Mouse (Mus musculus) hindbrain, postnatal 0 days (tissue): Measurements from ENCODE around the gene Ttf1. TPM values are rescaled to one million over a fixed set of nuclear protein-coding genes. Genes with fewer than 3 reads are reported as not detected.
"Not testable (repeated sequence)": the region's sequence is repeated elsewhere in the genome, so short reads cannot be mapped to it uniquely, and the experiment has no call there.

Experiments
- ATAC-seq: fragments of 200-750 bp; cut with Nextera tagmentation; 2 replicates; pipeline ENCODE4 v1.8.0; 2017; ENCODE audit warnings: mild to moderate bottlenecking, moderate TSS enrichment, moderate library complexity
- DNase-seq: peaks from one replicate; pipeline ENCODE4 v3.0.0-alpha.2; 2015; ENCODE audit warnings: low spot score
- H3K27ac ChIP-seq: fragments of 300-500 bp; sonication (generic); 2 replicates; pipeline ENCODE4 v1.5.1; 2014; ENCODE audit warnings: mild to moderate bottlenecking
- H3K27me3 ChIP-seq: fragments of 300-500 bp; sonication (generic); 2 replicates; pipeline ENCODE4 v1.6.1; 2014; ENCODE audit warnings: low read length, mixed read lengths; ENCODE audit not compliant: insufficient read depth
- H3K36me3 ChIP-seq: fragments of 300-500 bp; sonication (generic); 2 replicates; pipeline ENCODE4 v1.6.1; 2014; ENCODE audit warnings: low read length, mixed read lengths; ENCODE audit not compliant: insufficient read depth
- H3K4me1 ChIP-seq: fragments of 300-500 bp; sonication (generic); 2 replicates; pipeline ENCODE4 v1.6.1; 2014; ENCODE audit warnings: antibody characterized with exemption, low read length, mixed read lengths; ENCODE audit not compliant: insufficient read depth
- H3K4me2 ChIP-seq: fragments of 300-500 bp; sonication (generic); 2 replicates; pipeline ENCODE4 v1.6.1; 2014; ENCODE audit warnings: low read depth, mild to moderate bottlenecking, low read length, moderate library complexity, mixed read lengths
- H3K4me3 ChIP-seq: fragments of 300-500 bp; sonication (generic); 2 replicates; pipeline ENCODE4 v1.5.1; 2014; ENCODE audit warnings: low read length
- H3K9ac ChIP-seq: fragments of 300-500 bp; sonication (generic); replicated peaks from 2 replicates; pipeline ENCODE4 v1.6.1; 2014; ENCODE audit warnings: mild to moderate bottlenecking, low read length, moderate library complexity, mixed read lengths
- H3K9me3 ChIP-seq: fragments of 300-500 bp; sonication (generic); 2 replicates; pipeline ENCODE4 v1.6.1; 2016; ENCODE audit warnings: low read length, mixed read lengths
- CTCF ChIP-seq: IDR thresholded peaks from 2 replicates; pipeline ENCODE4 v1.5.1; 2016; ENCODE audit warnings: antibody characterized with exemption, control low read depth, low read depth
- WGBS: fragments of 180-500 bp; shearing (Covaris S2); extraction: QIAGEN DNeasy Blood & Tissue Kit; methylation state at CpG from one replicate; pipeline ENCODE4 v1.1.7; 2014; 5-methylcytosine and 5-hydroxymethylcytosine counted together
- polyA plus RNA-seq: library from polyadenylated mRNA; unstranded; fragments of >200 nt; fragmentation: Nextera tagmentation; extraction: Ambion mirVana; gene quantifications from 2 replicates; pipeline ENCODE4 v1.2.1, GENCODE M21; 2015
- total RNA-seq: library from RNA; depleted of rRNA; stranded (reverse); fragments of >200 nt; gene quantifications from 2 replicates; pipeline ENCODE4 v1.2.3, GENCODE M21; 2014

Ttf1 gene
- total and polyA plus RNA-seq, 2 experiments from 2014 or later, result 3.3 to 3.9 TPM

GRCm38 (mm10) chr2:29097465-29097864 lies 37.4 kb downstream of the Ttf1 start:
- H3K27ac ChIP-seq, result no peak overlapping the region
- no peaks in the 10 kb centered on the region for H3K9me3 ChIP-seq
- no peak overlapping the region for H3K4me2 ChIP-seq
- no peak overlapping the region for H3K9ac ChIP-seq
- H3K4me3 ChIP-seq, result no peak overlapping the region
- no peaks in the 10 kb centered on the region for H3K4me1 ChIP-seq
- DNase-seq (no peak), ATAC-seq (no peak)
- H3K36me3 ChIP-seq, result no peaks in the 10 kb centered on the region
- 87% methylated on average over 3 of the region's 3 CpGs for WGBS
- no peak for TF ChIP-seq CTCF
- no peaks in the 10 kb centered on the region for H3K27me3 ChIP-seq

- H3K4me3 ChIP-seq, H3K9me3 ChIP-seq, H3K27ac ChIP-seq, H3K36me3 ChIP-seq, H3K9ac ChIP-seq, DNase-seq, H3K27me3 ChIP-seq, H3K4me1 ChIP-seq, H3K4me2 ChIP-seq, ATAC-seq: not testable (repeated sequence)
- WGBS, result 100% methylated on average over 5 of the region's 5 CpGs
Measured at GRCm38 (mm10) chr2:29097955-29098354, 37.9 kb downstream of the Ttf1 start.

GRCm38 (mm10) chr2:29098786-29099185 lies 38.7 kb downstream of the Ttf1 start:
- no peaks in the 10 kb centered on the region for H3K9me3 ChIP-seq
- H3K36me3 ChIP-seq, result no peaks in the 10 kb centered on the region
- no peak for TF ChIP-seq CTCF
- H3K4me3 ChIP-seq, result no peak overlapping the region
- DNase-seq (no peak), ATAC-seq (no peak)
- H3K27ac ChIP-seq, result no peak overlapping the region
- 69% methylated on average over 8 of the region's 8 CpGs for WGBS
- H3K4me2 ChIP-seq, result no peak overlapping the region
- H3K27me3 ChIP-seq, result no peaks in the 10 kb centered on the region
- no peak overlapping the region for H3K9ac ChIP-seq
- H3K4me1 ChIP-seq, result no peaks in the 10 kb centered on the region

GRCm38 (mm10) chr2:29099646-29100045 lies 39.6 kb downstream of the Ttf1 start:
- 90% methylated on average over 14 of the region's 14 CpGs for WGBS
- no peaks in the 10 kb centered on the region for H3K9me3 ChIP-seq
- no peak overlapping the region for H3K4me3 ChIP-seq
- H3K27me3 ChIP-seq, result no peaks in the 10 kb centered on the region
- H3K4me1 ChIP-seq, result no peaks in the 10 kb centered on the region
- H3K27ac ChIP-seq, result no peak overlapping the region
- no peak for DNase-seq
- ATAC-seq, result no peak
- no peaks in the 10 kb centered on the region for H3K36me3 ChIP-seq
- H3K4me2 ChIP-seq, result no peak overlapping the region
- no peak for TF ChIP-seq CTCF
- no peak overlapping the region for H3K9ac ChIP-seq

GRCm38 (mm10) chr2:29100822-29101534 lies 40.9 kb downstream of the Ttf1 start:
- ATAC-seq (no peak), DNase-seq (no peak)
- no peak overlapping the region for H3K4me2 ChIP-seq
- 80% methylated on average over 7 of the region's 7 CpGs for WGBS
- H3K4me1 ChIP-seq, result no peaks in the 10 kb centered on the region
- no peak for TF ChIP-seq CTCF
- no peak overlapping the region for H3K9ac ChIP-seq
- no peak overlapping the region for H3K4me3 ChIP-seq
- no peaks in the 10 kb centered on the region for H3K27me3 ChIP-seq
- no peaks in the 10 kb centered on the region for H3K9me3 ChIP-seq
- H3K36me3 ChIP-seq, result no peaks in the 10 kb centered on the region
- no peak overlapping the region for H3K27ac ChIP-seq

- DNase-seq, H3K9ac ChIP-seq, H3K27ac ChIP-seq, H3K9me3 ChIP-seq, H3K4me1 ChIP-seq, H3K36me3 ChIP-seq, ATAC-seq, H3K27me3 ChIP-seq, H3K4me2 ChIP-seq, H3K4me3 ChIP-seq: not testable (repeated sequence)
- 87% methylated on average over 9 of the region's 10 CpGs for WGBS
Measured at GRCm38 (mm10) chr2:29102416-29103377, 42.6 kb downstream of the Ttf1 start.

- ATAC-seq, result no peak
- no peak overlapping the region for H3K4me3 ChIP-seq
- H3K27me3 ChIP-seq, result no peaks in the 10 kb centered on the region
- no peak overlapping the region for H3K27ac ChIP-seq
- no peak overlapping the region for H3K4me2 ChIP-seq
- no peak overlapping the region for H3K9ac ChIP-seq
- TF ChIP-seq CTCF, result no peak
- H3K36me3 ChIP-seq, result no peaks in the 10 kb centered on the region
- no peaks in the 10 kb centered on the region for H3K4me1 ChIP-seq
- DNase-seq, result no peak
- no peaks in the 10 kb centered on the region for H3K9me3 ChIP-seq
Measured at GRCm38 (mm10) chr2:29120969-29121368, 60.9 kb downstream of the Ttf1 start.
